13 mouse cellular contexts compared by ENCODE assay signal in the genomic region with DNA sequence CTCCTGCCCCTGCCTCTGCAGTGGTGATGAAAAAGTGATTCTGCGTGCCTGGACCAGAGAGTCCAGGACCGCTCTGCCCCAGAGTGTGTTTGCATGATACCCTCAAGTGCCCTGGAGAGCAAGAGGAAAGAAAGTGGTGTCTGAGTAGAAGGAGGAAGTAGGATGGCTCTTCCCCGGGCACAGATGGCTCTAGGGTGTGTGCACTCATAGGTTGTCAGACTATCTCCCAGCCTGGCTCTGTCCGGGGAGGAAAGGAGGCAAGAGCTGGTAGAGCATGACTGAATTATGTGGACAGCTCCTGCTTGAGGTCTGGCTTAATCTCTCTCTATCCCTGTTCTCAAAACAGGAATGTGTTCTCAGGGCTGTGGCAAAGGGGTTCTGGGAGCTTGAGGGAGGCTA. TPM values are rescaled to one million over a fixed set of nuclear protein-coding genes. Genes with fewer than 3 reads are reported as not detected.
DNase-seq lines count a peak whose midpoint lies in the region; ATAC-seq and TF ChIP-seq lines count a peak whose summit lies in the region.
"Had no signal": no experiment of that assay in that cellular context is flagged by ENCODE, and none has a peak within 500 bp of the region (broad histone marks: within the 10 kb centered on the region; RNA-seq: fewer than 3 reads in every experiment).

No protein-coding gene starts in this region.

- peaks cover 67% of the 10 kb centered on the region for H3K36me3 ChIP-seq in kidney, embryonic 15.5 days
- H3K36me3 ChIP-seq in thymus, adult 2 months (ENCODE audit: control insufficient read depth, insufficient read depth, low read length), result no peaks in the 10 kb centered on the region
- peaks cover 33% of the 10 kb centered on the region for H3K36me3 ChIP-seq in liver, embryonic 15.5 days (replicated peaks)

- H3K4me2 ChIP-seq in kidney, embryonic 15.5 days, result no peak overlapping the region
- H3K4me2 ChIP-seq in liver, embryonic 15.5 days, result peak overlapping the region; percentile 12
- H3K4me2 ChIP-seq: midbrain, embryonic 12.5 days; neural tube, embryonic 12.5 days had no signal

- WGBS in kidney, embryonic 15.5 days, result 60% methylated on average over 4 of the region's 4 CpGs
- 9% methylated on average over 4 of the region's 4 CpGs for WGBS in thymus, adult 2 months
- WGBS in liver, embryonic 15.5 days (ENCODE audit: insufficient replicate concordance), result 34% methylated on average over 4 of the region's 4 CpGs

- TF ChIP-seq CTCF in thymus, adult 2 months (IDR thresholded peaks at IDR 0.05; ENCODE audit: borderline replicate concordance, control insufficient read depth, extremely low read depth, insufficient read depth, low read length, poor library complexity), result no peak

- peaks cover 11% of the 10 kb centered on the region for H3K4me1 ChIP-seq in kidney, embryonic 15.5 days
- peaks cover 9% of the 10 kb centered on the region for H3K4me1 ChIP-seq in thymus, adult 2 months (replicated peaks; ENCODE audit: control insufficient read depth, insufficient read depth, low read length)
- H3K4me1 ChIP-seq in liver, embryonic 15.5 days (replicated peaks), result 0 out of 2 replicates have a peak, but pooled peaks cover 3% of the 10 kb centered on the region
- H3K4me1 ChIP-seq: midbrain, embryonic 12.5 days; neural tube, embryonic 12.5 days had no signal

- DNase-seq in kidney, adult 18-20 months, result no peak
- DNase-seq in thymus, adult 2 months, result no peak
- DNase-seq in thymus, postnatal 10 days (ENCODE audit: low spot score in 2 of 2), result no peak
- no peak for DNase-seq in embryo, embryonic 10.5 days (ENCODE audit: low spot score)
- no peak for DNase-seq in adrenal gland, adult 8-10 months

- H3K4me3 ChIP-seq in kidney, embryonic 15.5 days (replicated peaks), result no peak overlapping the region
- peak overlapping the region; percentile 10 for H3K4me3 ChIP-seq in thymus, adult 2 months (ENCODE audit: control insufficient read depth, insufficient read depth, low read length)
- H3K4me3 ChIP-seq in liver, embryonic 15.5 days (replicated peaks), result no peak overlapping the region
- H3K4me3 ChIP-seq: left cerebral cortex, adult 2 months; midbrain, embryonic 12.5 days; neural tube, embryonic 12.5 days had no signal

- ATAC-seq in kidney, embryonic 15.5 days (replicated peaks; ENCODE audit: low FRiP score), result 0 out of 2 replicates have a peak, but pooled peaks have one; percentile 49
- 0 out of 2 replicates have a peak, but pooled peaks have one; percentile 17 for ATAC-seq in liver, embryonic 15.5 days (ENCODE audit: insufficient read depth)
- ATAC-seq: Patski had no signal

- no peak overlapping the region for H3K9ac ChIP-seq in kidney, embryonic 15.5 days
- no peak overlapping the region for H3K9ac ChIP-seq in liver, embryonic 15.5 days
- H3K9ac ChIP-seq: liver, embryonic 14.5 days; midbrain, embryonic 12.5 days; neural tube, embryonic 12.5 days had no signal

- no peak for TF ChIP-seq POLR2A in thymus, adult 2 months (IDR thresholded peaks at IDR 0.05; ENCODE audit: control insufficient read depth, extremely low read depth, insufficient read depth, low read length, poor library complexity)

- no peaks in the 10 kb centered on the region for H3K9me3 ChIP-seq in kidney, embryonic 15.5 days (replicated peaks)
- no peaks in the 10 kb centered on the region for H3K9me3 ChIP-seq in liver, embryonic 15.5 days (replicated peaks)
- H3K9me3 ChIP-seq: midbrain, embryonic 12.5 days; neural tube, embryonic 12.5 days had no signal

- no peaks in the 10 kb centered on the region for H3K27me3 ChIP-seq in kidney, embryonic 15.5 days
- H3K27me3 ChIP-seq in thymus, adult 2 months (ENCODE audit: control insufficient read depth, insufficient read depth, low read length), result no peaks in the 10 kb centered on the region
- no peaks in the 10 kb centered on the region for H3K27me3 ChIP-seq in liver, embryonic 15.5 days
- H3K27me3 ChIP-seq: midbrain, embryonic 12.5 days; neural tube, embryonic 12.5 days; Patski had no signal

- H3K27ac ChIP-seq in kidney, embryonic 15.5 days, result peak overlapping the region; percentile 45; the same call in 1 of the 2 replicates
- H3K27ac ChIP-seq in thymus, adult 2 months (ENCODE audit: control insufficient read depth, insufficient read depth, low read length), result peak overlapping the region; percentile 82
- H3K27ac ChIP-seq in liver, embryonic 15.5 days (replicated peaks), result no peak overlapping the region
- H3K27ac ChIP-seq: left cerebral cortex, adult 2 months; liver, embryonic 14.5 days; midbrain, embryonic 12.5 days; neural tube, embryonic 12.5 days had no signal

RNA-seq across cellular contexts. Expression of a gene that starts 12.1 kb away (rescaled TPM):
- polyA plus RNA-seq in kidney, embryonic 15.5 days (2015; fragmentation: Nextera tagmentation; extraction: Ambion mirVana), result 110 and 114 TPM in 2 replicates
- 76.8 and 90.4 TPM in 2 replicates for polyA plus RNA-seq in thymus, adult 2 months (2012; rRNA removed)
- 58.4 and 61.1 TPM in 2 replicates for polyA plus RNA-seq in liver, embryonic 15.5 days (2015; fragmentation: Nextera tagmentation; extraction: Ambion mirVana)
- 10 to 100 TPM; 55.5 to 77.3 (median 63.0) TPM for total RNA-seq in adrenal gland, adult 8-10 months (2022)

RNA-seq across cellular contexts. Expression of a gene that starts 18.1 kb away (rescaled TPM):
- 45.8 and 47.4 TPM in 2 replicates for polyA plus RNA-seq in kidney, embryonic 15.5 days (2015; fragmentation: Nextera tagmentation; extraction: Ambion mirVana)
- polyA plus RNA-seq in thymus, adult 2 months (2012; rRNA removed), result 26.4 and 29.9 TPM in 2 replicates
- polyA plus RNA-seq in liver, embryonic 15.5 days (2015; fragmentation: Nextera tagmentation; extraction: Ambion mirVana), result 34.0 and 34.9 TPM in 2 replicates
- 10 to 100 TPM; 62.4 to 80.1 (median 74.6) TPM for total RNA-seq in adrenal gland, adult 8-10 months (2022)

RNA-seq across cellular contexts. Expression of a gene that starts 23.3 kb away (rescaled TPM):
- 30.3 TPM in 2 replicates for polyA plus RNA-seq in kidney, embryonic 15.5 days (2015; fragmentation: Nextera tagmentation; extraction: Ambion mirVana)
- polyA plus RNA-seq in thymus, adult 2 months (2012; rRNA removed), result 1.4 and 1.6 TPM in 2 replicates
- 2.4 and 3.0 TPM in 2 replicates for polyA plus RNA-seq in liver, embryonic 15.5 days (2015; fragmentation: Nextera tagmentation; extraction: Ambion mirVana)
- total RNA-seq in adrenal gland, adult 8-10 months (2022), result 10 to 100 TPM; 40.9 to 82.9 (median 63.9) TPM
- polyA plus RNA-seq: CD4-positive, CD25-positive, alpha-beta regulatory T cell, adult 4 months had no signal
